Mouse (Mus musculus) CD8-positive naive resting alpha-beta T cell, adult 57 days (primary cell): ENCODE data around the gene Fcgbp. TPM values are rescaled to one million over a fixed set of nuclear protein-coding genes. Genes with fewer than 3 reads are reported as not detected.

ENCODE experiments used
- total RNA-seq: library from RNA; stranded (reverse); gene quantifications from one replicate; pipeline ENCODE4 v1.2.4, GENCODE M21; 2023

Gene Fcgbp
- not detected for total RNA-seq

DNA sequence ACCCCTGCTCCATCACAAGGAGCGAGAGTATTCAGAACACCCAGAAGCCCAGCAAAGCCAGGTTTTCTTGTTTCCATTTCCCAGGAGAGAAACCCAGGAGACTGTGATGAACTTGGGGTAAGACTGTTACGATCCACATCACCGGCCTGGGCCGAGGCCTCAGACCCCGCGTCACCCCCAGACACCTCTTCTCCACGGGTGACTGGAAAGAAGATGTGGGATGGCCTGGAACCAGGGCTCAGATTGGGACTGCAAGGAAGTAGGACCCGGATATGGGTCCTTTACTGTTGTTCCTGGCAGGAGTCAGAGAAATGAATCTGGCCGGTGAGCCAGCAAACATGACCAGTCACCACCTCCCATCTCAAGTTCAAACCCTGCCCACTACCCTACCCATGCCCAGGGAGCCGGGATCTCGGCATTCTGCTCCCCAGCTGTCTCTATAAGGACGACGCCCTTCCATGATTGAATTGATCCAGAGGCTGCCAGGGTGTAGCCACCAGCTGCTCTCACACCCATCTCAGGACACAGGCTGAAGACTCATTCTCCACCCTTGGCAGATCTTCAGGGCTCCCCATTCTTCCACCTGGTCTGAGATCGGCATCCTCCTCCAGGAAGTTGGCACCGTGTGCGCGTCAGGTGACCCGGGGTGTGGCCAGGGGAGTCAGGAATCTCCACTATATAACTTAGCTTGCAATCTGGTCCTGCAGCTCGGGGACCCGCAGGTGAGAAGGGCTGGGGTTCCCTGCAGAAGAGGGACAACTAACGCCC, at the start of gene Fcgbp:
Gene Fcgbp, plus strand, starts transcription at position 706 of the 768 bp plus-strand sequence.

DNA sequence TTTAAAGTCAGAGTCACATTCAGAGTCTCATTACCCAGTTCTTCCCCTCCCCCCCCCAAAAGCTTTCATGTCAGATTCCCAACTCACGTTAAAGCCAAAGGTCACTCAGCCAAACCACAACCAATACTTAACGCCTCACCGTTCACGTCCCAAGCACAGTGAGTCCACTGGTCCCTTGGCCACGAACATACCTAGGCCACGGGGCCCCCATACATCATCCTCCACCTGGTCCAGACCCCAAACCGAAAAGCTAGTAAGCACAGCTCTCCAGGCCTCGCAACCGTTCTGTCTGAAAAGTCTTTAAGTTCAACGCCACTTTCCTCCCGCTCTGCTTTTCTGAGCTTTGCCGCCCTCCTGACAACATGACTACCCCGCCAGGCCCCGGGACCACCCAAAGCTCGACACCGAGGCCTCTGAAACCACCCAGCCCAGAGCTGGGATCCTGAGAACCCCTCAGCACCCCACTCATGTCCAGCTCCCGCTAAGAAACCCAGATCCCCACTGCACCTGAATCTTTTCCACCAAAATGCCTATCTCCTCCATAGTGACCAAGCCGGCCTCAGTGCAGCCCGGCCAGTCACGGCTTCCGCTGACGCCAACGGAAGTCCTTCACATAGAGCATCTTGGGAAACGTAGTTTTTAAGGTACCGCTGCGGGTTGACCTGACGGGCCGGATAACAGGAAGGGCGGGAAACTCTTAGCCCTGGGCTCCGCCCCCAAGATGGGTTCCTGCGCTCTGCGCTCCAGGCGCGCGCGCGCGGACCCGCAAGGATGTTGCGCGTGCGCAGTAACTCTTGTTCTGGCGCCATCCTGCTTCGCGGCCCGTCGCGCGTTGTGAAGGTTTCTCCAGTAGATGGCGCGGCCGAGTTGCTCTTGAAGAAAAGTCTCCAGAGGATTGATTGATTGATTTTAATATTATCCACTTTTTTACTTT, 21.3 kb upstream of the Fcgbp start, which contains the start of gene Psmc4:
Gene Psmc4, minus strand, starts transcription at position 626 of the 934 bp plus-strand sequence.

DNA sequence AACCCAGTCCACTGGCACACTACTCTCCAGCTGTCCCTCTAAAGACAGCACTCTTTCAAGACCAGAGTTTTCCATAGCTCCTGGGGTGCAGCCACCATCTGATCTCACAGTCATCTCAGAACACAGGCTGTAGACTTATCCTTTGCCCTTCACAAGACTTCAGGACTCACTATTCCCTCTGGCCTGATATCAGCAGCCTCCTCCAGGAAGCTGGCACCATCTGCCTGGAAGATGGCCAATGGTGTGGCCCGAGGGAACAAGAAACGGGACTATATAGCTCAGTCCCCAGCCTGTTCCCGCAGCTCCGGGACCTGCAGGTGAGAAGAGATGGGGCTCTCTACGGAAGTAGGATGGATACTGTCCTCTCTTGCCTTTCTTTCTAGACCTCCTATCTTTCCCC, 58.1 kb downstream of the Fcgbp start, which contains the start of gene 9530053A07Rik:
Gene 9530053A07Rik, plus strand, starts transcription at position 301 of the 400 bp plus-strand sequence.

DNA sequence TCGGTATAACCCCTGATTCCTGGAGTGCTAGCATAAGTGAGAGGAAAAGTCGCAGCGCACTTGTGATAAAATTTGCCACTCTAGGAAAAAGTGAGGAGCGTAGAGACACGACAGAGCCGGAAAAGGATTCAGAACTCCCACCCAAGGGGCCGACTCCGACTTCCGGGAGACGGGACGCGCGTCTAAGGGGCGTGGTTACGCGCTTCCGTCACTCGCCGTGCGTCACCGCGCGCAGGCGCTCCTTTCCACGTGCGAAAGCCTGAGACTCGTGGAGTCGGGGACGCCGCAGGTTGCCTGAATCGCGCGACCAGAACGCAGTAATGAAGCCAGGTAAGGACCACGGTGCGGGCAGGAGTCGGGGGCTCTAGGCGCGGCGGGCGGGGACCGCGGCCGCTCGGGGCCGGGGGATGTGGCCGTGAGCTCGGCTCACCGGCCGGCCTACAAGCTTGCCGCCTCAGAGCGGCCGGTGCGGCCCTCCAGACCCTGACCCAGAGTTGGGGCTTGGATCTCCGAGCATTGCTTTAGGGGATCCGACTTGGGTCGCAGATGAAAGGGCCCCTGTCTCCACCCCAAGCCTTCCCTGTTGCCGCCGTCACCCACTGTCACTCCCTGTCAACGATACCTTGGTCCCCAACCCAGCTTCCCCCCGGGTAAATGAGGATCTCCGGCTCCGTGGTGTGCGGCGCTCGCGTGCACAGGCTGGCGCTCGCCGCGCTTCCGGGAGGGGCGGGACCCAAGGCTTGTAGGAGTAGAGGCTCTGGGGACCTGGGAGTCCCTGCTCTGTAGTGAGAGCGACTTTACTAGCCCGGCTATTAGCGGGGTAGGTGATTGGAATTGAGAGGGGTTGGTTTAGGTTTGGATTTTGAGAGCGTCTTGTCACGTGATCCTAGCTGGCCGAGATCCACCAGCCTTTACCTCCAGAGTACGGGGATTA, 98.7 kb downstream of the Fcgbp start, which contains the start of gene Fbl:
Gene Fbl, plus strand, starts transcription at position 222 of the 934 bp plus-strand sequence.

Other genes starting within 250 kb of the Fcgbp start
- 4.7 TPM for gene Zfp59, start 232.6 kb upstream of the Fcgbp start, total RNA-seq
- gene Zfp607a, start 213.7 kb upstream of the Fcgbp start, total RNA-seq: 17.0 TPM
- gene Zfp974, start 141.8 kb upstream of the Fcgbp start, total RNA-seq: 10.8 TPM
- 11.5 TPM for gene Zfp780b, start 92.1 kb upstream of the Fcgbp start, total RNA-seq
- gene Zfp850, start 57.1 kb upstream of the Fcgbp start, total RNA-seq: 10.7 TPM
- gene Psmc4, start 21.1 kb upstream of the Fcgbp start, total RNA-seq: 98.5 TPM
- gene 9530053A07Rik, start 58.2 kb downstream of the Fcgbp start, total RNA-seq: not detected
- 194 TPM for gene Fbl, start 98.5 kb downstream of the Fcgbp start, total RNA-seq
- 16.6 TPM for gene Dyrk1b, start 108.2 kb downstream of the Fcgbp start, total RNA-seq
- gene Eid2, start 196.6 kb downstream of the Fcgbp start, total RNA-seq: 10.0 TPM
- 4.3 TPM for gene Eid2b, start 206.5 kb downstream of the Fcgbp start, total RNA-seq
- not detected for gene Selenov, start 219.9 kb downstream of the Fcgbp start, total RNA-seq
- gene Dll3, start 231.0 kb downstream of the Fcgbp start, total RNA-seq: not detected
- gene Timm50, start 240.8 kb downstream of the Fcgbp start, total RNA-seq: 29.7 TPM